Mouse (Mus musculus) liver, adult 2 months (tissue): Measurements from ENCODE around the gene Plch1.

Experiments
- CTCF ChIP-seq: fragments of 200-500 bp; IDR thresholded peaks from 2 replicates; pipeline ENCODE4 v1.5.1; 2011; ENCODE audit warnings: low read depth, low read length, control low read depth
- POLR2A ChIP-seq: fragments of 200-500 bp; IDR thresholded peaks from 2 replicates; pipeline ENCODE4 v1.6.1; 2011; ENCODE audit warnings: low read length, control low read depth; ENCODE audit not compliant: insufficient read depth; ENCODE audit errors: extremely low read depth

GRCm38 (mm10) chr3:63896303-63896702 is 3.0 kb downstream of the Plch1 start:
- no peak for TF ChIP-seq CTCF
- TF ChIP-seq POLR2A = no peak
